Mouse (Mus musculus) myocyte (in vitro differentiated cells): ENCODE data around the gene 2310007B03Rik. TPM values are rescaled to one million over a fixed set of nuclear protein-coding genes. Genes with fewer than 3 reads are reported as not detected.
"Not testable (repeated sequence)": the region's sequence is repeated elsewhere in the genome, so short reads cannot be mapped to it uniquely, and the experiment has no call there.

Experiments used
- H3K27me3 ChIP-seq: one replicate; pipeline ENCODE4 v1.6.1; 2011; ENCODE audit not compliant: control insufficient read depth, insufficient read depth, insufficient read length
- H3K36me3 ChIP-seq: one replicate; pipeline ENCODE4 v1.6.1; 2011; ENCODE audit not compliant: control insufficient read depth, insufficient read depth
- H3K4me2 ChIP-seq: one replicate; pipeline ENCODE4 v1.6.1; 2011; ENCODE audit warnings: low read depth, control low read depth
- H3K4me3 ChIP-seq: one replicate; pipeline ENCODE4 v1.5.1; 2011; ENCODE audit warnings: mild to moderate bottlenecking, control low read depth, moderate library complexity
- H3K79me2 ChIP-seq: one replicate; pipeline ENCODE4 v1.6.1; 2011; ENCODE audit not compliant: control insufficient read depth, insufficient read depth
- H3ac ChIP-seq: one replicate; pipeline ENCODE4 v1.6.1; 2011; ENCODE audit not compliant: control insufficient read depth, insufficient read length
- CEBPB ChIP-seq: IDR thresholded peaks from 2 replicates; pipeline ENCODE4 v1.6.1; 2011; ENCODE audit warnings: mild to moderate bottlenecking, moderate library complexity; ENCODE audit not compliant: poor library complexity, insufficient read depth, severe bottlenecking
- E2F4 ChIP-seq: IDR thresholded peaks from one replicate; pipeline ENCODE4 v1.6.1; 2011; ENCODE audit warnings: mild to moderate bottlenecking, control low read depth, moderate library complexity; ENCODE audit not compliant: insufficient read depth
- MAX ChIP-seq: IDR thresholded peaks from one replicate; pipeline ENCODE4 v1.6.1; 2011; ENCODE audit warnings: low read depth, mild to moderate bottlenecking, control low read depth
- MYOD1 ChIP-seq, 3 experiments: IDR thresholded peaks; one replicate each; pipeline ENCODE4 v1.6.1; 2011; ENCODE audit warnings: control low read depth in 2 of 3, low read depth in 2 of 3, mild to moderate bottlenecking in 2 of 3, moderate library complexity in 1 of 3; ENCODE audit not compliant: insufficient read length in 2 of 3, control insufficient read depth in 1 of 3
- MYOG ChIP-seq, 3 experiments: IDR thresholded peaks; one replicate each; pipeline ENCODE4 v1.6.1; 2011; ENCODE audit warnings: control low read depth in 2 of 3, low read depth in 2 of 3, mild to moderate bottlenecking in 2 of 3; ENCODE audit not compliant: insufficient read length in 2 of 3, control insufficient read depth in 1 of 3, insufficient read depth in 1 of 3
- POLR2A ChIP-seq: IDR thresholded peaks from one replicate; pipeline ENCODE4 v1.6.1; 2011; ENCODE audit warnings: low read depth, mild to moderate bottlenecking, control low read depth, moderate library complexity; ENCODE audit not compliant: insufficient read length
- POLR2AphosphoS2 ChIP-seq: IDR thresholded peaks from one replicate; pipeline ENCODE4 v1.6.1; 2011; ENCODE audit warnings: low read depth, control low read depth; ENCODE audit not compliant: insufficient read length
- REST ChIP-seq: IDR thresholded peaks from one replicate; pipeline ENCODE4 v1.6.1; 2011; ENCODE audit warnings: mild to moderate bottlenecking, control low read depth, moderate library complexity; ENCODE audit not compliant: insufficient read depth, insufficient read length
- SRF ChIP-seq: IDR thresholded peaks from one replicate; pipeline ENCODE4 v1.6.1; 2011; ENCODE audit warnings: low read depth; ENCODE audit not compliant: control insufficient read depth, insufficient read length
- TCF12 ChIP-seq: IDR thresholded peaks from one replicate; pipeline ENCODE4 v1.6.1; 2011; ENCODE audit warnings: mild to moderate bottlenecking, control low read depth; ENCODE audit not compliant: poor library complexity, insufficient read depth, severe bottlenecking
- TCF3 ChIP-seq: IDR thresholded peaks from one replicate; pipeline ENCODE4 v1.6.1; 2011; ENCODE audit warnings: low read depth, control low read depth; ENCODE audit not compliant: insufficient read length
- USF1 ChIP-seq: IDR thresholded peaks from one replicate; pipeline ENCODE4 v1.6.1; 2011; ENCODE audit warnings: low read depth, mild to moderate bottlenecking, control low read depth, moderate library complexity
- polyA plus RNA-seq: library from polyadenylated mRNA; unstranded; fragments of >200 nt; fragmentation: generic; extraction: Trizol; gene quantifications from one replicate; pipeline ENCODE4 v1.2.1, GENCODE M21; 2012; ENCODE audit warnings: missing spikeins

Gene 2310007B03Rik
- 0.06 TPM for polyA plus RNA-seq

DNA sequence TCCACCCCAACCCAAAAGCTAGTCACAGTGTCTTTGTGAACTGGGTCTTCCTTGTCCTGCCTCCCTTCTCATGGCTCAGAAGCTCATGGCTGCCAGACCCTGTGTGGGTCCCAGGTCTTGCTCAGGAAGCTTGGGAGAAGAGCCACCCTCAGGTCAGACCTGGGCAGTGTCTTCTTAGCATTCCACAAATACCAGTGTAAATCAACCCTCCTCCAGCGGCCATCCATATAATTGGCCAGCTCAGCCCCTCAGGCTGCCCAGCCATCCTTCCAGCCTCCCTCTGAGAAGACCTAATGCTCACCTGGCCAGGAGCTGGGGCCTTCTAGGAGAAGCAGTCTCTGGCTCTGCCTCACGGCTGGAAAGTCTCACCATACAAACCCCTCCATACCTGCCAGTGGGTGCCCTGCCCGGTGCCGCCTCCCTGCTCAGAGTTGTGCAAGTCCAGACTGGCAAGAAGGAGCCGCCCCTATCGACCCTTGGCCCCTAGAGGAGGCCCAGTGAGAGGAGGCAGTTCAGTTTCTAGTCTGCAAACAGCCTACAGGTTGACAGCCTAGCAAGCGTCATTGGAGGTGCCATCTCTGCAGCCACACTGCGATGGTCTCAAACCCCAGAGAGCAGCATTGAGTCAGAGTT, at the start of gene 2310007B03Rik:
Gene 2310007B03Rik (minus strand): TSS at position 448 of the 633 bp plus-strand sequence.
- Histone ChIP-seq H3K4me2 (no peak within 1 kb of the TSS), H3K36me3 (no peaks in the 10 kb centered on the region), H3K79me2 (no peaks in the 10 kb centered on the region), H3K27me3 (no peaks in the 10 kb centered on the region), H3ac (no peak within 1 kb of the TSS), H3K4me3 (no peak within 1 kb of the TSS)
- TF ChIP-seq TCF3 (no peak), SRF (no peak), MAX (no peak), MYOG (IDR thresholded peaks at IDR 0.05; ENCODE audit: control insufficient read depth in 1 of 3, insufficient read depth in 1 of 3, insufficient read length in 2 of 3, low read depth in 2 of 3) (no peak), POLR2A (no peak), REST (no peak), USF1 (no peak), POLR2AphosphoS2 (no peak), MYOD1 (IDR thresholded peaks at IDR 0.05; ENCODE audit: control insufficient read depth in 1 of 3, insufficient read length in 2 of 3, low read depth in 2 of 3) (no peak), E2F4 (no peak), TCF12 (no peak), CEBPB (no peak)

GRCm38 (mm10) chr1:93210213-93210641, 49.5 kb upstream of the 2310007B03Rik start:
- Histone ChIP-seq H3K4me3 (no peak overlapping the region), H3K36me3 (no peaks in the 10 kb centered on the region), H3K27me3 (peaks cover 37% of the 10 kb centered on the region), H3K4me2 (no peak overlapping the region), H3ac (no peak overlapping the region), H3K79me2 (no peaks in the 10 kb centered on the region)
- no peak for TF ChIP-seq MYOD1 (IDR thresholded peaks at IDR 0.05; ENCODE audit: control insufficient read depth in 1 of 3, insufficient read length in 2 of 3, low read depth in 2 of 3)
- TF ChIP-seq TCF3, result no peak
- TF ChIP-seq MYOG (IDR thresholded peaks at IDR 0.05; ENCODE audit: control insufficient read depth in 1 of 3, insufficient read depth in 1 of 3, insufficient read length in 2 of 3, low read depth in 2 of 3), result peak in 1 of 3 experiments; percentile 17
- TF ChIP-seq TCF12, result no peak
- TF ChIP-seq POLR2A, result no peak

- TF ChIP-seq CEBPB, result peak; percentile 31; the same call in 1 of the 2 replicates
- no peak for TF ChIP-seq MAX
- no peak for TF ChIP-seq SRF
- TF ChIP-seq TCF12, result no peak
- no peak for TF ChIP-seq POLR2A
- peaks cover 44% of the 10 kb centered on the region for H3K27me3 ChIP-seq
- no peak overlapping the region for H3K4me3 ChIP-seq
- no peaks in the 10 kb centered on the region for H3K36me3 ChIP-seq
- H3K79me2 ChIP-seq, result no peaks in the 10 kb centered on the region
- H3K4me2 ChIP-seq, result no peak overlapping the region
- H3ac ChIP-seq, result no peak overlapping the region
These were observed 46.9 kb upstream of the 2310007B03Rik start for GRCm38 (mm10) chr1:93207536-93208064.

- Histone ChIP-seq H3K79me2 (no peaks in the 10 kb centered on the region), H3ac (no peak overlapping the region), H3K36me3 (no peaks in the 10 kb centered on the region), H3K4me2 (no peak overlapping the region), H3K4me3 (no peak overlapping the region), H3K27me3 (peaks cover 48% of the 10 kb centered on the region)
- TF ChIP-seq TCF3 (no peak), CEBPB (no peak), MYOD1 (IDR thresholded peaks at IDR 0.05; ENCODE audit: control insufficient read depth in 1 of 3, insufficient read length in 2 of 3, low read depth in 2 of 3) (no peak), MAX (no peak), E2F4 (no peak), POLR2A (no peak), MYOG (IDR thresholded peaks at IDR 0.05; ENCODE audit: control insufficient read depth in 1 of 3, insufficient read depth in 1 of 3, insufficient read length in 2 of 3, low read depth in 2 of 3) (no peak), SRF (no peak)
These were observed 45.7 kb upstream of the 2310007B03Rik start for GRCm38 (mm10) chr1:93206277-93206970.

- TF ChIP-seq USF1 (no peak), MYOG (IDR thresholded peaks at IDR 0.05; ENCODE audit: control insufficient read depth in 1 of 3, insufficient read depth in 1 of 3, insufficient read length in 2 of 3, low read depth in 2 of 3) (no peak), TCF3 (no peak), E2F4 (no peak), TCF12 (no peak), MYOD1 (IDR thresholded peaks at IDR 0.05; ENCODE audit: control insufficient read depth in 1 of 3, insufficient read length in 2 of 3, low read depth in 2 of 3) (no peak), REST (no peak), POLR2AphosphoS2 (no peak), SRF (no peak), POLR2A (no peak)
- H3K4me3 ChIP-seq, result no peak overlapping the region
- H3K4me2 ChIP-seq, result no peak overlapping the region
- H3ac ChIP-seq, result no peak overlapping the region
- no peaks in the 10 kb centered on the region for H3K79me2 ChIP-seq
- H3K36me3 ChIP-seq, result no peaks in the 10 kb centered on the region
- peaks cover 59% of the 10 kb centered on the region for H3K27me3 ChIP-seq
These were observed 37.2 kb upstream of the 2310007B03Rik start for GRCm38 (mm10) chr1:93197916-93198315.

- not testable (repeated sequence) for H3K36me3 ChIP-seq, H3ac ChIP-seq, H3K79me2 ChIP-seq, H3K4me2 ChIP-seq, H3K4me3 ChIP-seq
- peaks cover 59% of the 10 kb centered on the region for H3K27me3 ChIP-seq
These were observed 36.7 kb upstream of the 2310007B03Rik start for GRCm38 (mm10) chr1:93197454-93197853.
